Mouse (Mus musculus) embryonic stem cell, embryonic (primary cell): ENCODE data around the gene Nkx1-2.

Experiments used
- CTCF ChIA-PET, 4 experiments: fragments of 300-600 bp in 2 of 4; fragments of 350-600 bp in 2 of 4; sonication (Branson Sonifier 250); formaldehyde crosslinking; loops; one replicate each; lab custom pipeline; 2022; ENCODE audit warnings: inconsistent platforms in 2 of 4; lab: Charles Lee
- POLR2A ChIA-PET, 4 experiments: fragments of 300-600 bp in 2 of 4; fragments of 350-600 bp in 2 of 4; sonication (Branson Sonifier 250); formaldehyde crosslinking; loops; one replicate each; lab custom pipeline; 2022; ENCODE audit warnings: antibody characterized with exemption in 4 of 4, inconsistent platforms in 1 of 4; lab: Charles Lee

Gene Nkx1-2

DNA sequence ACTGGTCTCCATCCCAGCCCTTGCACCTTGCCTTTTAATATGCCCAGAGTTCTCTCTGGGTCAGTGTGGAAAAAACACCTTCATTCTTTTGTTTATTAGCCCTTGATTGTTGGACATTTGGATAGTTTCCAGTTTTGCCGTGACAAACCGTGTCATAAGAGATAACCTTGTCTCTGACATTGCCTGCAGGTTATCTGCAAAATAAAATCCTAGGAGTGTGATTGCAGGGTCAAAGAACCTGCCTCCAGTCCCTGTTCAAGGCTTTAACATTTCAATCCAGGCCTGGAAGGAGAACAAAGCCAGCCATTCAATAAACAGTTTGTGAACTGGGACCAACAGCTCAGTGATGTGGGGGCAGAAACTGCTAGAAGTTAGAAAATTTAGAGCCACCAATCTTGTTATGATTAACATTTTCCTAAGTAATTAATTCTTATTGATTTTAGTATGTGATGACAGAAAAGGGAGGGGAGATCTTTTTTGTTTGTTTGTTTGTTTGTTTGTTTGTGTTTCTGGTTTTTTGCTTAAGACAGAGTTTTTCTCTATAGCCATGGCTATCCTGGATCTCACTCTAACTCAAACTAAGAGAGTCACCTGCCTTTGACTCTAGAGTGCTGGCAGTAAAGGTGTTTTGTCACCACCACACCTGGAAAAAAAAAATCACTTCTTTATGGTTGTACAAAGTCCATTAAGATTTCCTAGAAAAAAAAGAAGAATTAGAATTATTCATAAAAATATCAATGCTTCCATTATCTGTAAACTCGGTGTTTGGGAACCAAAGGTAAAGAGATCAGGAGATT, 13.5 kb downstream of the Nkx1-2 start:
- ChIA-PET POLR2A (interaction anchor here in 3 of 4 experiments (0.6 to 1.7 kb wide), 5 partner anchors 10 to 53 kb away, joined by 3 to 7 read pairs (median 3); partner anchors contain the start of gene Oat (in 2 of the 3)), CTCF (interaction anchor here in 1 of 4 experiments (0.6 to 0.7 kb wide), 2 partner anchors 131 to 736 kb away, joined by 3 read pairs; no protein-coding TSS in a partner anchor)

- CTCF ChIA-PET, result no interaction called here
- POLR2A ChIA-PET, result no interaction called here
These were observed 18.0 kb downstream of the Nkx1-2 start for GRCm38 (mm10) chr7:132581441-132581840.

GRCm38 (mm10) chr7:132580511-132580910, 18.9 kb downstream of the Nkx1-2 start:
- POLR2A ChIA-PET, result interaction anchor here in 2 of 4 experiments (0.6 to 1.3 kb wide), 4 partner anchors 9 to 230 kb away, joined by 3 to 4 read pairs (median 4); no protein-coding TSS in a partner anchor
- CTCF ChIA-PET, result interaction anchor here in 2 of 4 experiments (1.3 to 1.5 kb wide), 2 partner anchors 29 to 58 kb away, joined by 3 to 5 read pairs; no protein-coding TSS in a partner anchor

DNA sequence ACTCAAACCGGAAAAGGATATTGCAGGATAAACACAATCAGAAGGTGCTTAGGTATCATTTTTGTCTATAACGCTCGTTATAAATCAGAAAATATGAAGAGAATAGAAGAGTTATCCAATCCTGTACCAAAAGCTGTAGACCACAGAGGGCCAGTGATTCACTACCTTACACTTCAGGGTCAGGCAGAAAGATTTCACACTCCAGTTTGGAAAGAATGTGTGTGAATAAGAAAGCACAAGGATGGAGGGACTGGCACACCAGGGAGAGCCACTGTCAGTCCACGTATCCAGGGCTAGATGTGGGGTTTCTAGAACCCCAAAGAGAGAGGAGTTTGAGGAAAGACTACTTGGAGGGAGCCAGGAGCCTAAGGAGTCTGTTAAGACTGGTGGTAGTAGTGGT, 22.5 kb downstream of the Nkx1-2 start:
- CTCF ChIA-PET, result interaction anchor here in 3 of 4 experiments (0.6 to 1.6 kb wide), 8 partner anchors 10 to 464 kb away, joined by 3 to 16 read pairs (median 4); no protein-coding TSS in a partner anchor
- POLR2A ChIA-PET, result interaction anchor here in 3 of 4 experiments (0.6 to 2.6 kb wide), 36 partner anchors 9 to 816 kb away, joined by 3 to 24 read pairs (median 6); partner anchors contain the start of genes Nkx1-2 (in 2 of the 3), Abraxas2 (in 1 of the 3), Chst15 (in 1 of the 3) and Ctbp2 (in 1 of the 3)

DNA sequence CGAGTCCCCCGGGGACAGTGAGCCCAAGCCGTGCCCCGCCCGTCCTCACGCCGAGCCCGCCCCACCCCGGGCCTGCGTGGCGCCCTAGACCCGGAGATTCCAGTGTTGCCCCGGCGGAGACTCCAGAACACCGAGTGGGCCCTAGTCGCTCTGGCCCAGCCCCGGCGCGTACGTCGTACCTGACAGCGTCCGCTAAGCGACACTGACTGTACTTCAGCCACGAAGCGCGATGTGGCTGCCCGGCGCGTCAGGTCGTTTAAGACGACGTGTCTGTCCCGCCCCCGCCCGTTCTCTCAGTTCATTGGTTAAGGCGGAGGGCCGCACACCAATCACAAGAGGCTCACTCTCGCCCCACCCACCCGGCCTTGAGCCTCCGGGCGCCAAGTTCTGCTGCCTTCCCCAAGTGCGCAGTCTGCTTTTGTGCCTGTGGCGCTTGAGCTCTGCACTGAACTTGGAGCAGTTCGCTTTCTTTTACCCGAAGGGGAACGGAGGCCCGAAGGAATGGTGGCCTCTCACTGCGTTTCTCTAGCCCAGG, 23.3 kb downstream of the Nkx1-2 start, which contains the start of gene Oat:
TSS of gene Oat (minus strand) at position 283 of the 535 bp plus-strand sequence.
- POLR2A ChIA-PET, result interaction anchor here in 3 of 4 experiments (0.6 to 2.6 kb wide), 71 partner anchors 9 to 1184 kb away, joined by 3 to 24 read pairs (median 4); partner anchors contain the start of genes Lhpp (in 3 of the 3), Nkx1-2 (in 2 of the 3), Abraxas2 (in 1 of the 3) and Chst15 (in 1 of the 3)
- CTCF ChIA-PET, result interaction anchor here (0.5 to 1.6 kb wide), 27 partner anchors 9 to 1477 kb away, joined by 3 to 16 read pairs (median 4); partner anchors contain the start of genes Abraxas2 (in 1 of the 4) and Lhpp (in 1 of the 4)

DNA sequence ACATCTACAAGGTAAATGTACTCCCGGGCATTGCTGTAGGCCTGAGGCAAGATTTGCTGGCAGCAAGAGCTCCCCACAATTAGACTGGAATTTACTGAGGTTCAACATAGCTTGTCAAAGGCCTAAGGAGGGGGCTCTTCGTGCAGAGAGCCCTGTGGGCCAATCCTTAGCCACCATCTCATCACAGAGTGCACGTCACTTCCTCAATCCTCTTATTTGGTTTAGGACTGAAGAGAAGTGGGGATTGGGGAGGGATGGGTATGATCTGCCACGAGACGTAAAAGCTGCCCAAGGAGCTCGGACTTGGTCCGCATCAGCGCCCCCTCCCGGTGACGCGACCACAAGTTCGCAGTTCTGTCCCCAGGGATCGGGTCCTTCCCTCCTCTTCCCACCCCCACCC, 23.8 kb downstream of the Nkx1-2 start:
- ChIA-PET POLR2A (interaction anchor here in 3 of 4 experiments (0.6 to 2.6 kb wide), 63 partner anchors 8 to 1819 kb away, joined by 3 to 24 read pairs (median 4); partner anchors contain the start of genes Lhpp (in 3 of the 3), Nkx1-2 (in 2 of the 3), Abraxas2 (in 1 of the 3) and Chst15 (in 1 of the 3)), CTCF (interaction anchor here (0.5 to 1.6 kb wide), 33 partner anchors 8 to 1477 kb away, joined by 3 to 16 read pairs (median 4); partner anchors contain the start of genes Abraxas2 (in 1 of the 4) and Lhpp (in 1 of the 4))

DNA sequence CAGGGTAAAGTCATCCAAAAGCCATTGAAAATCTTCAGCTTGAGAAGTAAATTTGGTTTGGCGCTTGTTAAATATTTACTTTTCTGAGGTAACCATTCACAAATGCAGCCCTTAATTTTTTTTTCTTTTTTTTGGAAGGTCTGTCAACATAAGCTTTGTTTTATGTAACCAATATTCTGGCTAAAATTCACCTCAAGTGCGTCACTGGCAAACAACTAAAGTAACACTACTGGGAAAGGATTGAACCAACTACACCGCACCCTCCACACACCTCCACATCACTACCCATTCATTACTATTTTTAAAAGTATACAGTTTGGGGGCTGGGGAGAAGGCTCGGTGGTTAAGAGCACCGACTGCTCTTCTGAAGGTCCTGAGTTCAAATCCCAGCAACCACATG, 24.8 kb downstream of the Nkx1-2 start:
- POLR2A ChIA-PET, result interaction anchor here in 2 of 4 experiments (0.8 to 2.5 kb wide), 5 partner anchors 19 to 50 kb away, joined by 3 to 9 read pairs (median 3); partner anchors contain the start of gene Lhpp (in 1 of the 2)

GRCm38 (mm10) chr7:132573205-132573604, 26.2 kb downstream of the Nkx1-2 start:
- CTCF ChIA-PET, result interaction anchor here in 2 of 4 experiments (1.0 to 1.9 kb wide), 2 partner anchors 66 to 325 kb away, joined by 3 to 4 read pairs; no protein-coding TSS in a partner anchor
- POLR2A ChIA-PET, result interaction anchor here in 1 of 4 experiments (1.1 to 1.8 kb wide), 4 partner anchors 24 to 66 kb away, joined by 3 to 4 read pairs (median 3); no protein-coding TSS in a partner anchor

More for the DNA sequence above, 24.8 kb downstream of the Nkx1-2 start:
- CTCF ChIA-PET, result interaction anchor here in 3 of 4 experiments (0.6 to 1.2 kb wide), 3 partner anchors 26 to 626 kb away, joined by 3 to 17 read pairs (median 14); no protein-coding TSS in a partner anchor

- POLR2A ChIA-PET, result interaction anchor here in 2 of 4 experiments (0.6 to 1.8 kb wide), 9 partner anchors 24 to 605 kb away, joined by 3 to 5 read pairs (median 3); partner anchors contain the start of gene Nkx1-2 (in 1 of the 2)
- CTCF ChIA-PET, result interaction anchor here in 2 of 4 experiments (1.0 to 1.9 kb wide), 3 partner anchors 21 to 325 kb away, joined by 3 to 4 read pairs (median 4); no protein-coding TSS in a partner anchor
These were observed 26.7 kb downstream of the Nkx1-2 start for GRCm38 (mm10) chr7:132572738-132573137.

GRCm38 (mm10) chr7:132571481-132571880, 28.0 kb downstream of the Nkx1-2 start:
- CTCF ChIA-PET, result interaction anchor here in 2 of 4 experiments (0.6 to 1.9 kb wide), 3 partner anchors 20 to 327 kb away, joined by 3 to 4 read pairs (median 4); no protein-coding TSS in a partner anchor

GRCm38 (mm10) chr7:132570071-132570470, 29.4 kb downstream of the Nkx1-2 start:
- ChIA-PET POLR2A (interaction anchor here in 1 of 4 experiments (0.8 kb wide), 1 partner anchor 333 kb away, joined by 3 read pairs; no protein-coding TSS in a partner anchor), CTCF (no interaction called here)

More at GRCm38 (mm10) chr7:132571481-132571880, 28.0 kb downstream of the Nkx1-2 start:
- POLR2A ChIA-PET, result interaction anchor here in 1 of 4 experiments (1.1 kb wide), 1 partner anchor 28 kb away, joined by 3 read pairs; the partner anchor contains the start of gene Nkx1-2

- CTCF ChIA-PET, result interaction anchor here in 2 of 4 experiments (0.6 to 1.3 kb wide), 5 partner anchors 17 to 943 kb away, joined by 3 to 5 read pairs (median 3); no protein-coding TSS in a partner anchor
- POLR2A ChIA-PET, result interaction anchor here in 2 of 4 experiments (0.7 to 1.2 kb wide), 4 partner anchors 12 to 1142 kb away, joined by 3 to 14 read pairs (median 3); no protein-coding TSS in a partner anchor
These were observed 30.6 kb downstream of the Nkx1-2 start for GRCm38 (mm10) chr7:132568817-132569216.

GRCm38 (mm10) chr7:132565831-132566230, 33.6 kb downstream of the Nkx1-2 start:
- ChIA-PET POLR2A (interaction anchor here in 2 of 4 experiments (0.9 to 4.3 kb wide), 4 partner anchors 10 to 20 kb away, joined by 3 to 19 read pairs (median 4); partner anchors contain the start of gene Oat (in 2 of the 2)), CTCF (interaction anchor here in 3 of 4 experiments (0.6 to 1.7 kb wide), 4 partner anchors 10 to 245 kb away, joined by 3 to 4 read pairs (median 4); no protein-coding TSS in a partner anchor)

DNA sequence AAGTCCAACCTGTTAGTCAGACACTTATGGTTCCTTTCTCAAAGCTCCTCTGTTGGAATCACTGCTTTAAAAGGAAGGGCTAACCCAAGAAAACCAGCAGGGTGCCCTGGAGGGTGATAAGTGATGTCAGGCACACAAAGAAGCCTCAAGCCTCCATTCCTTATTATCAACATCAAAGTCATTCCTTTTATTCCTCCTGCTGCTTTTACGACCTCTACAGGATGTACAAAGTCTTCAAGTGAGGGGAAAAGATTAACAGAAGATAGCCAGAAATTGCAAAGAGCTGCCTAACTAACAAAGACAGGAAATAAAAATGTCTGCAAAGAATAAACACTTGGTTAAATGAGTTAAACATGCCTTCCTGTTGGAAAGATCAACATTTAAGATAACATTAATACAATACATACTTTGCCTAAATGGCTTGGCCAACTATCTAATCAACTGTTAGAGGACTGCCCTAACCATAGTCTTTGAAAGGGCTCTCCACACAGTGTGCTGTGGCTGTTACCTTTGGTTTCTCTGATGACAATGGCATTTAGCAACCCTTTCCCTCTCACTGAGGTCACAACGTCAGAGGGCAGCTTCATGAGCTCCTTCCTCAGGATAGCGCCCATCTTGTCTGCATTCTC, 40.2 kb downstream of the Nkx1-2 start:
- CTCF ChIA-PET, result interaction anchor here in 2 of 4 experiments (0.6 to 1.5 kb wide), 2 partner anchors 16 to 79 kb away, joined by 3 read pairs; no protein-coding TSS in a partner anchor
- POLR2A ChIA-PET, result interaction anchor here in 1 of 4 experiments (1.4 kb wide), 1 partner anchor 17 kb away, joined by 6 read pairs; the partner anchor contains the start of gene Oat

DNA sequence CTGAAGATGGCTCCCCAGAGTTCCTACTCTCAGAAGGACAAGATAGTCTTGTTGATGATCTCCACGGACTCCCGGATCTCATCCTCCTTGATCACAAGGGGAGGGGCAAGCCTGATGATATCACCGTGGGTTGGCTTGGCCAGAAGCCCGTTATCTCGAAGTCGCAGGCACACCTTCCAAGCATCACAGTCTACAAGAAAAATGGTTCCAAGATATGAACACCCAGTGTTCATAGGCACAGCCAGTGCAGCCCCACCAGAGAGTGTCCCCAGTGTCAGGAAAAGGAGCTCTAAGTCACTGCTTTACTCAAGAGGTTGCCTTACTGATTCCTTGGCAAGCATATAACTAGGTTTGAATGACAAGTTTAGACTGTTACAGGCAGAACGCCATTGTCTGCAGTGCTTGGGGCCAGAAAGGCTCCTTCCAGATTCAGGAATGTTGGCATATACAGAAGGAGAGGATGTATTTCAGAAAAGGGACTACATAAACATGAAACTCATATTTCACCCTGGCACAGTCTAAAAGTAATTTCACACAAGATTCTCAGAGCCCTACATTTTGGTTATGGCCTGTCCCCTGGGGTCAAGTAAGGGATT, 41.2 kb downstream of the Nkx1-2 start:
- ChIA-PET CTCF (no interaction called here), POLR2A (no interaction called here)

GRCm38 (mm10) chr7:132556575-132556974, 42.9 kb downstream of the Nkx1-2 start:
- ChIA-PET CTCF (interaction anchor here in 3 of 4 experiments (0.6 to 1.2 kb wide), 4 partner anchors 82 to 1000 kb away, joined by 3 to 4 read pairs (median 4); no protein-coding TSS in a partner anchor), POLR2A (interaction anchor here in 1 of 4 experiments (1.0 kb wide), 1 partner anchor 12 kb away, joined by 3 read pairs; no protein-coding TSS in a partner anchor)
